Mouse (Mus musculus): Measurements from ENCODE around the gene Wfdc3. TPM values are rescaled to one million over a fixed set of nuclear protein-coding genes. Genes with fewer than 3 reads are reported as not detected.

Gene Wfdc3
- polyA plus RNA-seq (2015; fragmentation: Illumina TruSeq; extraction: RNeasy Lipid Tissue Mini Kit (QIAGEN cat#74804); ENCODE audit: insufficient read depth, low replicate concordance): 0.39 TPM

DNA sequence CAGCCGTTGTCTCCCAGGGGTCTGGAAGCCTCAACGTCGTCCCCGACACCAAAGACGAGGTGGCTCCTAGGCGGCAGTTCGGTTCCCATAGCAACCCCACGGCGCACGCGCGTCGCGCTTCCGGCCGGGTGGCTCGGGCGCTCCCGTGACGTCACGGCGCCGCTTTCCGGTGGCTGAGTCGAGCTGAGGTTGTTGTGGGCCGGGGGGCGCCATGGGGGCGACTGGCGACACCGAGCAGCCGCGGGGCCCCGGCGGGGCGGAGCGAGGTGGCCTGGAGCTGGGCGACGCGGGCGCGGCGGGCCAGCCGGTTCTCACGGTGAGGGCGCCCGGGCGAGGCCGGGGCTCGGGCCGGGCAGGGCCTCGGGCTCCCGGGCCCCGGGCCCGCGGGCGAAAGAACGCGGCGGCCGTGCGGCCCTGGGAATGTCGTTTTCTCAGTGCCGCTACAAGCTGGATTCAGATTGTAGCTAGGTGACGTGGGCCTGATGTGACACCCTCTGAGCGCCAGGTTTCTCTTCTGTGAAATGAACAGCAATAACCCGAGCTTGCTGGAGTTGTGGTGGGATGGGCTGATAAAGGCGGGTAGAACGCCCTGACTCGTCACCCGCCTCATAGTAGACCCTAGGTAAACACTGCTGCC lies at the start of gene Wfdc3, which contains the start of gene Dnttip1:
Wfdc3 (minus strand) TSS at position 89 of the 637 bp plus-strand sequence.
Dnttip1 (plus strand) TSS at position 141 of the 637 bp plus-strand sequence.

DNA sequence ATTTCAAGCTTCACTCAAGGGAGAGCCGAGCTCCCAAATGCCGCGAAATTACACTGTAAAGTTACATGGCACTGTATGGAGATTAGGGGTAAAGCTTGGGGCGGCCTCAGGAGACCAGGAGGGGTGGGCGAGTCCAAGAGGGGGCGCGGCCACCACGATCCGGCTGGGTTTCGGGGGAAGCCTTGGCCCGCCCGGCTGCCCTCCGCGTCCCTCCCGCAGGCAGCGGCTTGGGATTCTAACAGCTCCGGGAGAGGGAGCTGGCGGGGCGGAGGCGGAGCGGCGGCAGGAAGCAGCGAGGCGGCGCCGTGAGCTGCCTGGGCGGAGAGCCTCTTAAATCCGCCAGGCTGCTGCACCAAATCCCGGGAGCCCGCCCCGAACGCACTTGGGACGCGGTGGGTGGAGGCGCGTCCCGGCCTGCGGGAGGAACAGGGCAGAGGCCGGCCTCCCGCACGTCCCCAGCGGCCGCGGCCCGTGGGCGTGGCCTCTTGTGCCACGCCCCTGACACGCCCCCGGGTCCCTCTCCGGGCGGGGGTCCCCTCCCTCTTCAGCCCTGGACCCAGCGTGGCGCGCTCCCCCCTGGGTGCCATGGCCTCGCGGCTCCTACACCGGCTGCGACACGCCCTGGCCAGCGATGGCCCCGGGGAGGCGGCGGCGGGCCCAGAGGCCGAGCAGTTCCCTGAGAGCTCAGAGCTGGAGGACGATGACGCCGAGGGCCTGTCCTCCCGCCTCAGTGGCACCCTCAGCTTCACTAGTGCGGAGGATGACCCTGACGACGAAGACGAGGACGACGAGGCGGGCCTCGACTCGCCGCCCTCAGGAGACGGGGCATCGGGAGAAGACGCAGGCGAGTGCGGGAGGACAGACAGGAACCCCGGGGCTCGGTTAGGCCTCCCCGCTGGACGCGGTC lies 40.0 kb upstream of the Wfdc3 start, which contains the start of gene Snx21:
Snx21 (plus strand) TSS at position 343 of the 907 bp plus-strand sequence.

DNA sequence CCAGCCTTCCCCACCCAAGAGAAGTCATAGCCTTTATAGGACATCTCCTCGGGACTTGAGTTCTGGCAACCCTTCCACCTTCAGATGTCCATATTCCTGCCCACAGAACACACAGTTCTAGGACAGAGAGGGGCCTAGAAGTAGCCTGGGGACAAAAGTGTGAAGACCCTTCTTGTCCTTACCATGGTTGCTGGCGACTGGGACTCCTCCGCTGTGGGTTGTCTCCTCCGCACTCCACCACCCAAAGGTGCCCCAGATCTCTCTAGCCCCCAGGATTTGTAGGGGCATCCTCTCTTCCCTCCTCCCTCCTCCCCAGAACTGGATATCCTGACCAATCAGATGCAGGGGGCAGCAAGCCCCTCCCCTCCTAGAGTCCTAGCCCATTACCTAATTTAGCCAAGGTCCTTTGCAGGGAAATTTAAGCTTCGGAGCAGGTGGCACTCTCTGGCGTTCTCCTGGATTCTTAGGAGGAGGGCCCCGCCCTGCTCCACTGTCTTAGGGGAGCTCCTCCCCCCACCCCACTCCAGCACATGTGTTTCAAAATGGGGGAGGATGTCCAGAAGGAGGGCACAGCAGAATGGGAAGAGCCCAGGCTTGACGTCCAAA lies 33.9 kb upstream of the Wfdc3 start, which contains the start of gene Tnnc2:
Tnnc2 (minus strand) TSS at position 487 of the 606 bp plus-strand sequence.

DNA sequence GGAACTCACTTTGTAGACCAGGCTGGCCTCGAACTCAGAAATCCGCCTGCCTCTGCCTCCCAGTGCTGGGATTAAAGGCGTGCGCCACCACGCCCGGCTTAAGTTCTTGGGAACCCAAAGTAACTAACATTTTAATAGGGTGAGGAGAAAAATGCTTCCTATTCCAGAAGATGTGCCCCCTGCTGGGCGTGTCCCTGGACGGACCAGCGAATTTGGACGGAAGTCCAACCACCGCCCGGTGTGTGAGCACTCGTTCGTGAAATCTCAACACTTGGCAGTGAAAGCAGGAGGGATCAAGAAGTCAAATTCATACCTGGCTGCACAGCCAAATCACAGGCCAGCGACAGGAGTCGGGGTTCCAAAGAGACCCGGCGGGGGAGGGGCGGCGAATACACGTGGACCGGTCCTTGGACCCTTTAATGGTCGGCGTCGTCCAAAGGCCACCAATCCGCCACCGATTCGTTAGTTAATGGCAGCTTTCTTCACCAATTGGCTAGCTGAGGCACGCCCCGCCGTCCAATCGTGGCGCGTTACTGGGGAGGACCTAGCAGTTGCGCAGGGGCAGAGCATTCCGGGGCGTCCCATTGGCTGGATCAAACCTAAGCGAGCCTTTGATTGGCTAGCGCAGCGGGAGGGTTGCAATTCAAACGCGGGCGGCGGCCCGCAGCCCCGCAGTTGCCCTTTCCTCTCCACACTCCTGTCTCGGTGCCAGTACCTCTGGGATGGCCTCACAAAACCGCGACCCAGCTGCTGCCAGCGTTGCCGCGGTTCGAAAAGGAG lies 23.7 kb upstream of the Wfdc3 start, which contains the start of gene Ube2c:
Ube2c (plus strand) TSS at position 641 of the 780 bp plus-strand sequence.

DNA sequence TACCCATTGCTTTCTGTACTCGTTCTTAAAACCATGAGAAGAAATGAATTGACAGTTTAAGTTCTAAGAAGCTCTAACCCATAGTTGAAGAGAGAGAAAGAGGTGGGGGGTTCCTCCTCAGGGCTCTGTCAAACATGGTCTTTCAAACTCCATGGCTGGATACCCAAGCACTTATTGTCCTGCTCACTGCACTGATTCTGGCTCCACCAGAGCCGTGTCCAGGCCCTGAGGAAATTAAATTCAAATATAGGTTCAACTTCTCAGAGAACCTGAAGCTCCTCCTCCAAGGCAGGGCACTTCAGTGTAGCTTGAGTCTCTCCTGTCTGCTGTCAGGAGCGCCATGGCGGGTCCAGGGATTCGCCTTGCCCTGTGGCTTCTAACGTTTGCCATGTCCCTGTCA lies 30.7 kb downstream of the Wfdc3 start, which contains the start of gene Spint5:
Spint5 (plus strand) TSS at position 301 of the 400 bp plus-strand sequence.

DNA sequence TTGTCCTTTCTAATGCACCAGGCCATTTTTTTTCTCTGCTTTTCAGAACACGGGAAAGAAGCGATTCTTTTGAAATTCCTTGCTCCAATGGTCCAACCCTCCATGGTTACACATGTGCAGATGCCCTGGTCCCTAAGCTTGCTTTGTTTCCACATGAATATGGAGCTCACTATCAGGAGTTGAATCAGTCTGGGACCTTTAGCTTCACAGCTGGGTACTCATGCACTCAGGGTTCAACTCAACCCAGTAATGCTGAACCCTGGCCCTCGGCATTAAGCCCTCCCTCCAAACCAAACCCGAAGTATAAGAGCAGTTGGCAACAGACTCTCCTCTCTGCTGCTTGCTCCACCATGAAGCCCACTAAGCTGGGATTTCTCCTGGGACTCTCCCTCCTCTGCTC lies 47.5 kb downstream of the Wfdc3 start, which contains the start of gene Spint4:
Spint4 (plus strand) TSS at position 301 of the 400 bp plus-strand sequence.

DNA sequence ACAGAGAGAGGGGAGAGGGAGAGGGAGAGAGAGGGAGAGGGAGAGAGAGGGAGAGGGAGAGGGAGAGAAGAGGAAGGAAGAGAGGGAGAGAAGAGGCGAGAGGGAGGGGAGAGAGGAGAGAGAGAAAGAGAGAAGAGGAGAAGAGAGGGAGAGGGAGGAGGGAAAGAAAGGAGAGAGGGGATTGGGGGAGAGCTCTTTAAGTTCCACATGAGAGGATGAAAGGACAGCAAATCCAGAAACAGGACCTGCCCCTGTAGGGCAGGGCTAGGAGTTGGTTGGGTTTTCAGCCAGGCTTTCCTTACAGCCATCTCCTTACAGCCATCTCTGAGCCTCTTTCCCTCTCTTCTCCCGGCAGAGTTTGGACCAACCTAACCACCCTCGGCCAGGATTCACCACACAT lies 60.9 kb downstream of the Wfdc3 start, which contains the start of gene Wfdc13:
Wfdc13 (plus strand) TSS at position 301 of the 400 bp plus-strand sequence.

Other genes with a start within 250 kb of the Wfdc3 start
- 28.4 TPM for gene Pigt, start 248.4 kb downstream of the Wfdc3 start, polyA plus RNA-seq (2015; fragmentation: Illumina TruSeq; extraction: RNeasy Lipid Tissue Mini Kit (QIAGEN cat#74804); ENCODE audit: insufficient read depth, low replicate concordance)
- not detected for gene Wfdc2, start 183.5 kb downstream of the Wfdc3 start, polyA plus RNA-seq (2015; fragmentation: Illumina TruSeq; extraction: RNeasy Lipid Tissue Mini Kit (QIAGEN cat#74804); ENCODE audit: insufficient read depth, low replicate concordance)
- not detected for gene Spint3, start 172.5 kb downstream of the Wfdc3 start, polyA plus RNA-seq (2015; fragmentation: Illumina TruSeq; extraction: RNeasy Lipid Tissue Mini Kit (QIAGEN cat#74804); ENCODE audit: insufficient read depth, low replicate concordance)
- 0.44 TPM for gene Wfdc6a, start 160.5 kb downstream of the Wfdc3 start, polyA plus RNA-seq (2015; fragmentation: Illumina TruSeq; extraction: RNeasy Lipid Tissue Mini Kit (QIAGEN cat#74804); ENCODE audit: insufficient read depth, low replicate concordance)
- gene Eppin, start 152.3 kb downstream of the Wfdc3 start, polyA plus RNA-seq (2015; fragmentation: Illumina TruSeq; extraction: RNeasy Lipid Tissue Mini Kit (QIAGEN cat#74804); ENCODE audit: insufficient read depth, low replicate concordance): not detected
- gene Wfdc6b, start 132.4 kb downstream of the Wfdc3 start, polyA plus RNA-seq (2015; fragmentation: Illumina TruSeq; extraction: RNeasy Lipid Tissue Mini Kit (QIAGEN cat#74804); ENCODE audit: insufficient read depth, low replicate concordance): not detected
- gene Wfdc8, start 132.3 kb downstream of the Wfdc3 start, polyA plus RNA-seq (2015; fragmentation: Illumina TruSeq; extraction: RNeasy Lipid Tissue Mini Kit (QIAGEN cat#74804); ENCODE audit: insufficient read depth, low replicate concordance): not detected
- gene Wfdc16, start 107.1 kb downstream of the Wfdc3 start, polyA plus RNA-seq (2015; fragmentation: Illumina TruSeq; extraction: RNeasy Lipid Tissue Mini Kit (QIAGEN cat#74804); ENCODE audit: insufficient read depth, low replicate concordance): not detected
- not detected for gene Wfdc10, start 89.9 kb downstream of the Wfdc3 start, polyA plus RNA-seq (2015; fragmentation: Illumina TruSeq; extraction: RNeasy Lipid Tissue Mini Kit (QIAGEN cat#74804); ENCODE audit: insufficient read depth, low replicate concordance)
- not detected for gene Wfdc9, start 89.3 kb downstream of the Wfdc3 start, polyA plus RNA-seq (2015; fragmentation: Illumina TruSeq; extraction: RNeasy Lipid Tissue Mini Kit (QIAGEN cat#74804); ENCODE audit: insufficient read depth, low replicate concordance)
- gene Wfdc11, start 71.8 kb downstream of the Wfdc3 start, polyA plus RNA-seq (2015; fragmentation: Illumina TruSeq; extraction: RNeasy Lipid Tissue Mini Kit (QIAGEN cat#74804); ENCODE audit: insufficient read depth, low replicate concordance): not detected
- gene Wfdc13, start 60.8 kb downstream of the Wfdc3 start, polyA plus RNA-seq (2015; fragmentation: Illumina TruSeq; extraction: RNeasy Lipid Tissue Mini Kit (QIAGEN cat#74804); ENCODE audit: insufficient read depth, low replicate concordance): not detected
- gene Spint4, start 47.4 kb downstream of the Wfdc3 start, polyA plus RNA-seq (2015; fragmentation: Illumina TruSeq; extraction: RNeasy Lipid Tissue Mini Kit (QIAGEN cat#74804); ENCODE audit: insufficient read depth, low replicate concordance): not detected
- not detected for gene Spint5, start 30.6 kb downstream of the Wfdc3 start, polyA plus RNA-seq (2015; fragmentation: Illumina TruSeq; extraction: RNeasy Lipid Tissue Mini Kit (QIAGEN cat#74804); ENCODE audit: insufficient read depth, low replicate concordance)
- gene Dnttip1, start 52 bp upstream of the Wfdc3 start, polyA plus RNA-seq (2015; fragmentation: Illumina TruSeq; extraction: RNeasy Lipid Tissue Mini Kit (QIAGEN cat#74804); ENCODE audit: insufficient read depth, low replicate concordance): 16.4 TPM
- gene Ube2c, start 24.0 kb upstream of the Wfdc3 start, polyA plus RNA-seq (2015; fragmentation: Illumina TruSeq; extraction: RNeasy Lipid Tissue Mini Kit (QIAGEN cat#74804); ENCODE audit: insufficient read depth, low replicate concordance): 44.2 TPM
- gene Tnnc2, start 34.0 kb upstream of the Wfdc3 start, polyA plus RNA-seq (2015; fragmentation: Illumina TruSeq; extraction: RNeasy Lipid Tissue Mini Kit (QIAGEN cat#74804); ENCODE audit: insufficient read depth, low replicate concordance): not detected
- gene Snx21, start 39.9 kb upstream of the Wfdc3 start, polyA plus RNA-seq (2015; fragmentation: Illumina TruSeq; extraction: RNeasy Lipid Tissue Mini Kit (QIAGEN cat#74804); ENCODE audit: insufficient read depth, low replicate concordance): 5.2 TPM
- 14.0 TPM for gene Acot8, start 59.0 kb upstream of the Wfdc3 start, polyA plus RNA-seq (2015; fragmentation: Illumina TruSeq; extraction: RNeasy Lipid Tissue Mini Kit (QIAGEN cat#74804); ENCODE audit: insufficient read depth, low replicate concordance)
- gene Zswim3, start 59.2 kb upstream of the Wfdc3 start, polyA plus RNA-seq (2015; fragmentation: Illumina TruSeq; extraction: RNeasy Lipid Tissue Mini Kit (QIAGEN cat#74804); ENCODE audit: insufficient read depth, low replicate concordance): 5.5 TPM
- 4.9 TPM for gene Zswim1, start 76.8 kb upstream of the Wfdc3 start, polyA plus RNA-seq (2015; fragmentation: Illumina TruSeq; extraction: RNeasy Lipid Tissue Mini Kit (QIAGEN cat#74804); ENCODE audit: insufficient read depth, low replicate concordance)
- gene Spata25, start 82.6 kb upstream of the Wfdc3 start, polyA plus RNA-seq (2015; fragmentation: Illumina TruSeq; extraction: RNeasy Lipid Tissue Mini Kit (QIAGEN cat#74804); ENCODE audit: insufficient read depth, low replicate concordance): not detected
- 161 TPM for gene Ctsa, start 86.9 kb upstream of the Wfdc3 start, polyA plus RNA-seq (2015; fragmentation: Illumina TruSeq; extraction: RNeasy Lipid Tissue Mini Kit (QIAGEN cat#74804); ENCODE audit: insufficient read depth, low replicate concordance)
- 0.99 TPM for gene Neurl2, start 87.5 kb upstream of the Wfdc3 start, polyA plus RNA-seq (2015; fragmentation: Illumina TruSeq; extraction: RNeasy Lipid Tissue Mini Kit (QIAGEN cat#74804); ENCODE audit: insufficient read depth, low replicate concordance)
- gene Pltp, start 111.8 kb upstream of the Wfdc3 start, polyA plus RNA-seq (2015; fragmentation: Illumina TruSeq; extraction: RNeasy Lipid Tissue Mini Kit (QIAGEN cat#74804); ENCODE audit: insufficient read depth, low replicate concordance): 10.2 TPM
- 21.7 TPM for gene Pcif1, start 133.4 kb upstream of the Wfdc3 start, polyA plus RNA-seq (2015; fragmentation: Illumina TruSeq; extraction: RNeasy Lipid Tissue Mini Kit (QIAGEN cat#74804); ENCODE audit: insufficient read depth, low replicate concordance)
- gene Zfp335, start 165.8 kb upstream of the Wfdc3 start, polyA plus RNA-seq (2015; fragmentation: Illumina TruSeq; extraction: RNeasy Lipid Tissue Mini Kit (QIAGEN cat#74804); ENCODE audit: insufficient read depth, low replicate concordance): 9.1 TPM
- gene Mmp9, start 194.8 kb upstream of the Wfdc3 start, polyA plus RNA-seq (2015; fragmentation: Illumina TruSeq; extraction: RNeasy Lipid Tissue Mini Kit (QIAGEN cat#74804); ENCODE audit: insufficient read depth, low replicate concordance): 17.7 TPM
- gene Slc12a5, start 214.9 kb upstream of the Wfdc3 start, polyA plus RNA-seq (2015; fragmentation: Illumina TruSeq; extraction: RNeasy Lipid Tissue Mini Kit (QIAGEN cat#74804); ENCODE audit: insufficient read depth, low replicate concordance): 2.0 TPM

Data from spleen, adult 10 weeks (tissue).